Mouse (Mus musculus): Measurements from ENCODE around the gene Gm2115.
A peak's percentile ranks its signal among the peaks of the same experiment; 100 is the strongest.

Gene Gm2115

GRCm38 (mm10) chr7:84528796-84529533 lies at the start of gene Gm2115:
TSS of gene Gm2115 (plus strand) at chr7:84528954.
- peak; percentile 49 to 60 for DNase-seq (ENCODE audit: low spot score in 2 of 2)

- DNase-seq (ENCODE audit: low spot score in 2 of 2), result no peak
These were observed 45.0 kb upstream of the Gm2115 start for GRCm38 (mm10) chr7:84483447-84484407.

- no peak for DNase-seq (ENCODE audit: low spot score in 2 of 2)
These were observed 42.3 kb upstream of the Gm2115 start for GRCm38 (mm10) chr7:84486485-84486884.

GRCm38 (mm10) chr7:84503163-84503562 lies 25.6 kb upstream of the Gm2115 start:
- DNase-seq (ENCODE audit: low spot score in 2 of 2), result no peak

- no peak for DNase-seq (ENCODE audit: low spot score in 2 of 2)
These were observed 10.1 kb upstream of the Gm2115 start for GRCm38 (mm10) chr7:84518533-84519198.

GRCm38 (mm10) chr7:84521329-84521728 lies 7.4 kb upstream of the Gm2115 start:
- no peak for DNase-seq (ENCODE audit: low spot score in 2 of 2)

GRCm38 (mm10) chr7:84522426-84522825 lies 6.3 kb upstream of the Gm2115 start:
- no peak for DNase-seq (ENCODE audit: low spot score in 2 of 2)

- DNase-seq (ENCODE audit: low spot score in 2 of 2), result no peak
These were observed 2.6 kb upstream of the Gm2115 start for GRCm38 (mm10) chr7:84526171-84526570.

- no peak for DNase-seq (ENCODE audit: low spot score in 2 of 2)
These were observed 4.0 kb downstream of the Gm2115 start for GRCm38 (mm10) chr7:84532795-84533194.

GRCm38 (mm10) chr7:84534632-84535031 lies 5.9 kb downstream of the Gm2115 start:
- DNase-seq (ENCODE audit: low spot score in 2 of 2), result no peak

GRCm38 (mm10) chr7:84544946-84545345 lies 16.2 kb downstream of the Gm2115 start:
- DNase-seq (ENCODE audit: low spot score in 2 of 2), result no peak

- no peak for DNase-seq (ENCODE audit: low spot score in 2 of 2)
These were observed 17.9 kb downstream of the Gm2115 start for GRCm38 (mm10) chr7:84546667-84547066.

- DNase-seq (ENCODE audit: low spot score in 2 of 2), result no peak
These were observed 22.7 kb downstream of the Gm2115 start for GRCm38 (mm10) chr7:84551472-84551871.

GRCm38 (mm10) chr7:84555294-84555693 lies 26.5 kb downstream of the Gm2115 start:
- DNase-seq (ENCODE audit: low spot score in 2 of 2), result no peak

- no peak for DNase-seq (ENCODE audit: low spot score in 2 of 2)
These were observed 28.6 kb downstream of the Gm2115 start for GRCm38 (mm10) chr7:84557332-84557731.

- DNase-seq (ENCODE audit: low spot score in 2 of 2), result no peak
These were observed 31.7 kb downstream of the Gm2115 start for GRCm38 (mm10) chr7:84560500-84560899.

GRCm38 (mm10) chr7:84564236-84564635 lies 35.5 kb downstream of the Gm2115 start:
- DNase-seq (ENCODE audit: low spot score in 2 of 2), result no peak

GRCm38 (mm10) chr7:84566200-84566599 lies 37.4 kb downstream of the Gm2115 start:
- DNase-seq (ENCODE audit: low spot score in 2 of 2), result no peak

- DNase-seq (ENCODE audit: low spot score in 2 of 2), result no peak
These were observed 48.3 kb downstream of the Gm2115 start for GRCm38 (mm10) chr7:84577034-84577433.

GRCm38 (mm10) chr7:84578841-84579240 lies 50.1 kb downstream of the Gm2115 start:
- peak; percentile 57 to 60 for DNase-seq (ENCODE audit: low spot score in 2 of 2)

GRCm38 (mm10) chr7:84579769-84580168 lies 51.0 kb downstream of the Gm2115 start:
- peak; percentile 23 to 39 for DNase-seq (ENCODE audit: low spot score in 2 of 2)

- no peak for DNase-seq (ENCODE audit: low spot score in 2 of 2)
These were observed 56.3 kb downstream of the Gm2115 start for GRCm38 (mm10) chr7:84585086-84585485.
